Mouse (Mus musculus) T-helper 2 cell (primary cell): ENCODE results near the gene Hamp2.
"Not testable (repeated sequence)": the region's sequence is repeated elsewhere in the genome, so short reads cannot be mapped to it uniquely, and the experiment has no call there.

Experiments
- in situ Hi-C: fragments of 300-600 bp; cut with MboI, MseI; formaldehyde crosslinking; loops from one replicate; pipeline ENCODE4 v1.15.1; 2025; ENCODE audit warnings: high pct_unique_total_duplicates

The Hamp2 gene

GRCm38 (mm10) chr7:30954036-30954435 is 29.6 kb upstream of the Hamp2 start:
- in situ Hi-C loops: loop anchor here (10.0 kb wide), 1 partner anchor 299 kb away; the partner anchor contains the start of gene Rbm42

GRCm38 (mm10) chr7:30953459-30953858 is 29.0 kb upstream of the Hamp2 start:
- in situ Hi-C loops: loop anchor here (10.0 kb wide), 1 partner anchor 299 kb away; the partner anchor contains the start of gene Rbm42

DNA sequence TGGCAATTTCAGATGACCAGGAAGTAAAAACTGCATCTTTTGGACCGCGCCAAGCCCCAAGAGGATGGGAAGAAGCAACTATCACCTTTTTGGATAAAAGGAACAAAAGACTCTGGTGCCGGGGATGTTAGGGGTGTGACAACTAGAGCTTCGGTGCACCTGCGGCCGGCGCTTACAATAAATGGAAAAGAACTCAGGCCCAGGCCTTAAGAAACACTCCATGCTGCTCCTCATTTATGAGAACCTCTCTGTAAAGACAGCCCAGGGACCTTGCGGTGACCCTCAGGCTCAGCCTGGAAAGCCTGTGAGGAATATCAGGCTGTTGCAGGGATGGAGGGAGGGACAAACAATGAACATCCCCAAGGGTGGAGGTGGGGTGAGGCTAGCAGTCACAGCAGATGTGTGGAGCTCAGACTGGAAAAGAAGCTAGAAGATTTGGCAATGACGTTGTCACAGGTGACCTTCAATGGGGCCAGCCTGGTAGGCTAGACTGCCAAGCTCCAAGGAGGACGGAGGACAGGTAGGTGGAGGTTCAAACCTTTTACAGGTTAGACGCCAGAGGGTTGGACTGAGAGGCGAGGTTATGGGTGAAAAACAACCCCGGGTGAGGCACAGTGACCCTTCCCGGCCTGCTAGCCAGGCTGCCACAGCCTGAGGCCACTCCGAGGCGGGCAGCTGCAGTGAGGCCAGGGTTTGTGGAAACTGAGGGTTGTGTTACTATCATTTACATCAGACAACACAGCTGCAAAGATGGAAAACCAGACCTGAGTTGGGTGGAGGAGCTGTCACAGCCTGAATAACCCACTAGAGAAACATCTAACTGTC is 28.2 kb upstream of the Hamp2 start:
- in situ Hi-C loops: loop anchor here (10.0 kb wide), 1 partner anchor 298 kb away; the partner anchor contains the start of gene Rbm42

- in situ Hi-C loops: loop anchor here (10.0 kb wide), 1 partner anchor 295 kb away; the partner anchor contains the start of gene Rbm42
These were observed 25.4 kb upstream of the Hamp2 start for GRCm38 (mm10) chr7:30949902-30950301.

- in situ Hi-C loops: no loop called here
These were observed 21.4 kb upstream of the Hamp2 start for GRCm38 (mm10) chr7:30945876-30946275.

- in situ Hi-C loops: not testable (repeated sequence)
These were observed 21.0 kb upstream of the Hamp2 start for GRCm38 (mm10) chr7:30945466-30945865.

DNA sequence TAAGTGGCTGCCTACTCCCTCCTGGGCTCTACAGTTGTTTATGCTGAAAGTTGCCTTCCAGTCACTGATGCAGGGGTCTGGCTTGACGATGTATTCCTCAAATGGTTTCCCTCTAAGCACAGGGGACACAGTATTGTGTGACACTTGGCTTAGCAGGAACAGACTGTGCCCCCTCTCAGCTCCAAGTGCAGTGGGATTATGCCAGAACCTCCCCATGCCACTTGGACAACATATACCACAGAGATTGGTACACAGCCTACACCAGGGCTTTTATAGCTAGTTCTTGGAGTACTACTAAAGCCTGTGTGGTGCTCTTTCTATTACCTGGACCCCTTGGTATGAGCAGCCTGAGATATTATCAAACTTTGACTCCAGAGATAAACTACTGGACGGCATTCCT is 20.2 kb upstream of the Hamp2 start:
- in situ Hi-C loops: not testable (repeated sequence)

DNA sequence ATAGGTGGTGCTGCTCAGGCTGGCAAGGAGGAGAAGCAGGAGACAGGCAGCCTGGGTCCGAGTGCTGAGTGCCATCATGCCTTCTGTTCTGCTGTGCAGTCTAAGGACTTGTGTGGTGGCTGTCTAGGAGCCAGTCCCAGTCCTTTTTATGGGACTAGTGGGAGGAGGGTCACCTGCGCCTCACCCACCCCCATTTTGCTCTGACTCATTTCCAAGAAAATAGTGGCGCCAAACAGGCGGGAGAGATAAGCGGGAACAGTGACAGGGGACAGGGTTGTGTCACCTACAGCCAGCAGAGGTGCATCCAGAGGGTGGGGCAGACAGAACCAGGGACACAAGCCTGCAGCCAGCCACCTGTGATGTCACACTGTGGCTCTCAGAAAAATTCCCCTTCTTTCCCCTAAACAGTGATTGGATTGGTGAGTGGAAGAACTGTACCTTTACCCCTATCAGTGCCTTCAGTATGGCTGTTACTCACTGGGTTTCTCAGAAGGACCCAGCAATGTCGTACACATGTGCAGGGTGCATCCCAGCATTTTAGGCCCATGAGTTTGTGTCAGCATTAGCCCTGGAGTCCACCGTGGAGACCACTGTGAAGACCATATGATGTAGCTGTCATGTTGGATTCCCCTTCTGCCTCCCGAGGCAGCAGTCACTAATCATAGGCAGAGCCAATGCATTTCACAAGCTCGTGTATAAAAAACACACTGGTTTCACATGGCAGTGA is 19.6 kb upstream of the Hamp2 start, which contains the start of gene Hamp:
Gene Hamp, minus strand, starts transcription at position 124 of the 727 bp plus-strand sequence.
- in situ Hi-C loops: no loop called here

DNA sequence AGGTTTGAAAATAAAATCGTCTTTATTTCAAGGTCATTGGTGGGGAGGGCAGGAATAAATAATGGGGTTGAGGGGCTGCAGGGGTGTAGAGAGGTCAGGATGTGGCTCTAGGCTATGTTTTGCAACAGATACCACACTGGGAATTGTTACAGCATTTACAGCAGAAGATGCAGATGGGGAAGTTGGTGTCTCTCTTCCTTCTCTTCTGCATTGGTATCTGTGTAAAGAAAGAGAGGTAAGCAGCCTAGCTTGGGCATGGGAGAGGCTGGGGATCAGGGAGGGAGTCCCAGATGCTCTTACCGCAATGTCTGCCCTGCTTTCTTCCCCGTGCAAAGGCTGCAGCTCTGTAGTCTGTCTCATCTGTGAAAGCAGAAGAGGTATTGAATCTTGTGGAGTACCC is 17.9 kb upstream of the Hamp2 start:
- in situ Hi-C loops: not testable (repeated sequence)

DNA sequence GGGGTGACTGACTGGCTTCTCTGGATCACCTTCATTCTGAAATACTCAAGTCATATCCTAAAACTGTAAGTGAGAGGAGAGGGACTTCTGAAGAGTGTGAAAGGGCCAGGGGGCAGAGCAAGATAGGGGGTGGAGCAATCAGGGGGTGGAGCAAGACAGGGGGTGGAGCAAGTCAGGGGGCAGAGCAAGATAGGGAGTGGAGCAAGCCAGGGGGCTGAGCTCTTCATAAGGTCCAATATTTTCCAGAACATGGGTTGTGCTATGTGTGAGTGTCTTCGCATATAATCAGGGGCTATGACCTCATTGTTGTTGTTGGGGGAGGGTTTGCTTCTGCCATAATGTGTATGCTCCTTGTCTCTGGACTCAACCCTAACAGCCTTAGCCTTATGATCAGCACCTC is 15.6 kb upstream of the Hamp2 start:
- in situ Hi-C loops: not testable (repeated sequence)

DNA sequence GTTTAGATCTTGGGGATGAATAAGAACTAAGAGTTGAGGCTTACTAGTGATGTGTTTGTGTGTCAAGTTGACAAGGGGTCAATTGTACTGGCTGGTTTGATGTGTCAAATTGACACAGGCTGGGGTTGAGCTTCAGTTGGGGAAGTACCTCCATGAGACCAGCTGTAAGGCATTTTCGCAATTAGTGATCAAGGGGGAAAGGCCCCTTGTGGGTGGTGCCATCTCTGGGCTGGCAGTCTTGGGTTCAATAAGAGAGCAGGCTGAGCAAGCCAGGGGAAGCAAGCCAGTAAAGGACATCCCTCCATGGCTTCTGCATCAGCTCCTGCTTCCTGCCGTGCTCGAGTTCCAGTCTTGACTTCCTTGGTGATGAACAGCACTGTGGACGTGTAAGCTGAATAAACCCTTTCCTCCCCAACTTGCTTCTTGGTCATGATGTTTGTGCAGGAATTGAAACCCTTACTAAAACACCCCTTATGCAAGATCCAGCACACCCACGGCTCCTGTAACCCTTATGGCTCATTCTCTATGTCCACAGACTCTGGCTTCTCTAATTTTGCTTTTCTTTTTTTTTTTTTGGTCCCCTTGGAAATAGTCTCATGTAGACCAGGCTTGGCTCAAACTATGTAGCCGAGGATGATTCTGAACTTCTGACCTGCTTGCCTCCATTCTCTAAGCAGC is 11.1 kb upstream of the Hamp2 start:
- in situ Hi-C loops: not testable (repeated sequence)

GRCm38 (mm10) chr7:30924071-30924470 is 410 bp downstream of the Hamp2 start:
- in situ Hi-C loops: no loop called here

GRCm38 (mm10) chr7:30922490-30922889 is 2.0 kb downstream of the Hamp2 start:
- in situ Hi-C loops: not testable (repeated sequence)

- in situ Hi-C loops: no loop called here
These were observed 4.3 kb downstream of the Hamp2 start for GRCm38 (mm10) chr7:30920217-30920616.

GRCm38 (mm10) chr7:30917219-30917618 is 7.3 kb downstream of the Hamp2 start:
- in situ Hi-C loops: no loop called here

- in situ Hi-C loops: no loop called here
These were observed 7.8 kb downstream of the Hamp2 start for GRCm38 (mm10) chr7:30916713-30917112.

DNA sequence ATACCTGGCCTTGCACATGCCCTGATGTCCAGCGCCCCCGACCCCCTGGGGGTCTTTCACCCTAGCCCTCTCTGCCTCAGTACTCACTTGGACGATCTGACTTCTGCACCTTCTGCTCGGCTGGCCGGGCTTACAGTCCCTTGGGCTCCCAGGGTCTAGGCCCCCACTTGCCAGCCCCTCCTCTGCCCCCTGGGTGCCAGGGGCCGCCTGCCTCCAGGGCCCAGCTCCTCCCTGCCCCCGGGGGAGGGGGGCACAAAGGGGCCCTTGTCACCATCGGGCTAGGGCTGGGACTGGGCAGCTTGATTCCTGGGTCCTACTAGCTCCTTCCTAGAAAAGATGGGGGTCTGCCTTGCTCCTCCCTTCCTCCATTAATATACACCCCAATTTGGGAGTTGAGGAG is 9.7 kb downstream of the Hamp2 start, which contains the start of gene Mag:
Gene Mag, minus strand, starts transcription at position 142 of the 400 bp plus-strand sequence.
- in situ Hi-C loops: no loop called here

GRCm38 (mm10) chr7:30909773-30910172 is 14.7 kb downstream of the Hamp2 start:
- in situ Hi-C loops: no loop called here

DNA sequence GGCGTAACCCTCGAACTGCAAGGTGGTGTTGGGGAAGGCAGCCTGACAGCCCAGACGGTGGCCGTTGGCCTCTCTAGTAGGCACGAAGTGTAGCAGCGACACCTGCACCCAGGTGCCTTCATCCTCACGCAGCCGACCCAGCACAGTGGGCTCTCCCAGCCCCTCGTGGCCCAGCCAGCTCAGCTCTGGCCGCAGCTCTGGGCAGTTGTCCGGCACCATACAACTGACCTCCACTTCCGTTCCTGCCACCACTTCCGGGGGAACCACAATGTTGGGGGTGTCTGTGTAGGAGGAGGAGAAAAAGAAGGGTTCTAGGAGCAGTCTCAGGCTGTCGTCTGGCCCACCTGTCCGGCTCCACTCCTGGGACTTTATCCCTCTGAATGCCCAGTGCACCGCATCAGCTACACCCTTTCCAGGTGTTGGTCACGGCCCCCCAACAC is 15.5 kb downstream of the Hamp2 start:
- in situ Hi-C loops: no loop called here

DNA sequence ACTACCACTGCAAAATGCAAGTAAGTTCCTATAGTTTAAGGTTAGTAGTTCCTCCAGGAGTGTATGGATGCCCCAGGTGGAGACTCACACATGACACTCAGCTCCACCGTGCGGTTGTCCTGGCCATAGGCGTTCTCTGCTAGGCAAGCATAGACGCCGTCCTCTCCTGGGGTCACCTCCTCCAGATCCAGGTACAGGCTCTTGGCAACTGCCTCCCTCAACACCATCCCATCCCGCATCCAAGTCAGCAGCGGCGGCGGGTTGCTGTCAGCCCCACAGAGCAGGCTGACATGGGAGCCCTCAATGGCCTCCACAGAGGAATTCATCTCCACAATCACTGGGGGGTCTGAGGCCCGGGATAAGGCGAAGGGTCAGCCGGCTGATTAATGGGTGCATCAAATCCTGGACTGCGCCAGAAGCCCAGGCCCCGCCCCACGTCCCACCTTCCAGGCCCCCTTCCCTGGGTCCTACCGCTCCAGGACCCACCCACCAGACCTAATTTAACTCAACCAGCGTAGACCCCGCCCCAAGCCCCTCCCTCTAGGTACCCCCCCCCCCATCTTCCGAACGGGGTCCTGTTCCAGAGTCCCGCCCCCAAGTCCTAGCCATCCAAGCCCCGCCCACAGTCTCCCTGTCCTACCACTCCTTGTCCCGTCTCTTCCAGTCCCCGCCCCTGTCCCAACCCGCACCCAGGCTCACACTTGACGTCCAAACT is 16.0 kb downstream of the Hamp2 start:
- in situ Hi-C loops: no loop called here

- in situ Hi-C loops: no loop called here
These were observed 20.4 kb downstream of the Hamp2 start for GRCm38 (mm10) chr7:30904042-30904441.
